Mouse (Mus musculus): Measurements from ENCODE around the gene Magix. TPM values are rescaled to one million over a fixed set of nuclear protein-coding genes. Genes with fewer than 3 reads are reported as not detected.
A peak's percentile ranks its signal among the peaks of the same experiment; 100 is the strongest.

Magix gene
- 0.54 and 0.74 TPM in 2 replicates for polyA plus RNA-seq (2014; fragmentation: Nextera tagmentation; extraction: Ambion mirVana)

DNA sequence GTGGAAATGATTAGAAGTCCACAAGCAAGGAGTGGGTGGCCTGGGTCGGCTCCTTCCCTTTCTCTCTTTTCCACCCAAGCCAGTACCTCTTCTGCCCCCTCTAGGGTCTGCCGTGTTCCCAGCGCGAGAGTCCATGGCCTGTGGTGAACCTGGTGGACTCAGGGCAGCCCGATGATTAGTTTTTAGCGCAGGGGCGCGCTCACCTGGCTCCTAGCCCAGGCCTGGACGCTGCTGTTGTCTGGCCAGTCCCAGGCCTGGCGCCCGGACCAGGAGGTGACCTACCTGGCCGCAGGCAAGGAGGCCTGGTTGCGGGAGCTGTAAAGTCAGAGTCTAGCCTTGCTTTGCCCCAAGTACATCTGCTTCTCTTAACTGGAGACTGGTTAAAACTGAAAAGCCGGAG is at the start of gene Magix:
TSS of gene Magix (minus strand) at position 388 of the 400 bp plus-strand sequence.
- H3K27ac ChIP-seq (replicated peaks in 1 of 2; ENCODE audit: control insufficient read depth in 1 of 2, insufficient read depth in 1 of 2, low read depth in 2 of 2, low read length in 2 of 2): no peak within 1 kb of the TSS
- H3K9ac ChIP-seq (ENCODE audit: low read length): peak within 1 kb of the TSS; percentile 60
- no peak for ATAC-seq (ENCODE audit: insufficient number of reproducible peaks, insufficient read depth, low FRiP score, low read depth)
- peak within 1 kb of the TSS; percentile 64 for H3K4me2 ChIP-seq (ENCODE audit: low read length)
- H3K4me3 ChIP-seq (ENCODE audit: control insufficient read depth in 1 of 2, insufficient read depth in 1 of 2, low read depth in 1 of 2, low read length in 2 of 2): peak within 1 kb of the TSS; percentile 33 to 37; a peak in 3 of 4 replicates
- H3K4me1 ChIP-seq (ENCODE audit: control insufficient read depth in 2 of 2, insufficient read depth in 2 of 2, low read length in 2 of 2): no peaks in the 10 kb centered on the region; a peak in 1 of 4 replicates
- WGBS: 61% methylated on average over 14 of the region's 14 CpGs
- no peaks in the 10 kb centered on the region for H3K9me3 ChIP-seq (ENCODE audit: control insufficient read depth, low read length)
- no peaks in the 10 kb centered on the region for H3K27me3 ChIP-seq (ENCODE audit: control insufficient read depth, insufficient read depth, low read length)
- H3K36me3 ChIP-seq (ENCODE audit: control insufficient read depth, insufficient read depth, low read length): no peaks in the 10 kb centered on the region

GRCm38 (mm10) chrX:7728922-7729265 is 47.8 kb upstream of the Magix start:
- Histone ChIP-seq H3K9ac (ENCODE audit: low read length) (peak overlapping the region; percentile 50), H3K36me3 (ENCODE audit: control insufficient read depth, insufficient read depth, low read length) (peaks cover 27% of the 10 kb centered on the region), H3K4me2 (ENCODE audit: low read length) (peak overlapping the region; percentile 64), H3K4me1 (ENCODE audit: control insufficient read depth in 2 of 2, insufficient read depth in 2 of 2, low read length in 2 of 2) (no peaks in the 10 kb centered on the region), H3K9me3 (ENCODE audit: control insufficient read depth, low read length) (no peaks in the 10 kb centered on the region), H3K4me3 (ENCODE audit: control insufficient read depth in 1 of 2, insufficient read depth in 1 of 2, low read depth in 1 of 2, low read length in 2 of 2) (peak overlapping the region; percentile 48 to 83), H3K27me3 (ENCODE audit: control insufficient read depth, insufficient read depth, low read length) (no peaks in the 10 kb centered on the region), H3K27ac (replicated peaks in 1 of 2; ENCODE audit: control insufficient read depth in 1 of 2, insufficient read depth in 1 of 2, low read depth in 2 of 2, low read length in 2 of 2) (no peak overlapping the region)
- WGBS: 47% methylated on average over 4 of the region's 4 CpGs
- ATAC-seq (ENCODE audit: insufficient number of reproducible peaks, insufficient read depth, low FRiP score, low read depth): no peak

GRCm38 (mm10) chrX:7728215-7728921 is 47.3 kb upstream of the Magix start, which contains the start of gene Praf2:
TSS of gene Praf2 (plus strand) at chrX:7728439.
- Histone ChIP-seq H3K4me3 (ENCODE audit: control insufficient read depth in 1 of 2, insufficient read depth in 1 of 2, low read depth in 1 of 2, low read length in 2 of 2) (peak within 1 kb of the TSS; percentile 48 to 83), H3K36me3 (ENCODE audit: control insufficient read depth, insufficient read depth, low read length) (peaks cover 27% of the 10 kb centered on the region), H3K9me3 (ENCODE audit: control insufficient read depth, low read length) (no peaks in the 10 kb centered on the region), H3K4me2 (ENCODE audit: low read length) (peak within 1 kb of the TSS; percentile 64), H3K27me3 (ENCODE audit: control insufficient read depth, insufficient read depth, low read length) (no peaks in the 10 kb centered on the region), H3K27ac (replicated peaks in 1 of 2; ENCODE audit: control insufficient read depth in 1 of 2, insufficient read depth in 1 of 2, low read depth in 2 of 2, low read length in 2 of 2) (peak within 1 kb of the TSS; percentile 59 to 60; a peak in 3 of 4 replicates), H3K4me1 (ENCODE audit: control insufficient read depth in 2 of 2, insufficient read depth in 2 of 2, low read length in 2 of 2) (no peaks in the 10 kb centered on the region), H3K9ac (ENCODE audit: low read length) (peak within 1 kb of the TSS; percentile 50)
- 16% methylated on average over 42 of the region's 42 CpGs for WGBS
- ATAC-seq (ENCODE audit: insufficient number of reproducible peaks, insufficient read depth, low FRiP score, low read depth): peak; percentile 80

- WGBS: 90% methylated on average over 13 of the region's 13 CpGs
Observed at GRCm38 (mm10) chrX:7727176-7727575, 46.1 kb upstream of the Magix start.

GRCm38 (mm10) chrX:7725841-7726240 is 44.8 kb upstream of the Magix start:
- no peak for ATAC-seq (ENCODE audit: insufficient number of reproducible peaks, insufficient read depth, low FRiP score, low read depth)
- 79% methylated on average over 10 of the region's 12 CpGs for WGBS

More at GRCm38 (mm10) chrX:7727176-7727575, 46.1 kb upstream of the Magix start:
- Histone ChIP-seq H3K27ac (replicated peaks in 1 of 2; ENCODE audit: control insufficient read depth in 1 of 2, insufficient read depth in 1 of 2, low read depth in 2 of 2, low read length in 2 of 2) (no peak overlapping the region), H3K4me3 (ENCODE audit: control insufficient read depth in 1 of 2, insufficient read depth in 1 of 2, low read depth in 1 of 2, low read length in 2 of 2) (no peak overlapping the region), H3K4me2 (ENCODE audit: low read length) (no peak overlapping the region), H3K9ac (ENCODE audit: low read length) (no peak overlapping the region), H3K4me1 (ENCODE audit: control insufficient read depth in 2 of 2, insufficient read depth in 2 of 2, low read length in 2 of 2) (no peaks in the 10 kb centered on the region), H3K27me3 (ENCODE audit: control insufficient read depth, insufficient read depth, low read length) (no peaks in the 10 kb centered on the region), H3K36me3 (ENCODE audit: control insufficient read depth, insufficient read depth, low read length) (peaks cover 27% of the 10 kb centered on the region), H3K9me3 (ENCODE audit: control insufficient read depth, low read length) (no peaks in the 10 kb centered on the region)
- ATAC-seq (ENCODE audit: insufficient number of reproducible peaks, insufficient read depth, low FRiP score, low read depth): no peak

GRCm38 (mm10) chrX:7724135-7724534 is 43.1 kb upstream of the Magix start:
- H3K4me1 ChIP-seq (ENCODE audit: control insufficient read depth in 2 of 2, insufficient read depth in 2 of 2, low read length in 2 of 2): no peaks in the 10 kb centered on the region
- no peaks in the 10 kb centered on the region for H3K27me3 ChIP-seq (ENCODE audit: control insufficient read depth, insufficient read depth, low read length)
- no peak overlapping the region for H3K9ac ChIP-seq (ENCODE audit: low read length)
- H3K4me2 ChIP-seq (ENCODE audit: low read length): no peak overlapping the region
- no peak for ATAC-seq (ENCODE audit: insufficient number of reproducible peaks, insufficient read depth, low FRiP score, low read depth)
- no peak overlapping the region for H3K27ac ChIP-seq (replicated peaks in 1 of 2; ENCODE audit: control insufficient read depth in 1 of 2, insufficient read depth in 1 of 2, low read depth in 2 of 2, low read length in 2 of 2)
- H3K36me3 ChIP-seq (ENCODE audit: control insufficient read depth, insufficient read depth, low read length): peaks cover 27% of the 10 kb centered on the region
- WGBS: 78% methylated on average over 7 of the region's 7 CpGs
- H3K4me3 ChIP-seq (ENCODE audit: control insufficient read depth in 1 of 2, insufficient read depth in 1 of 2, low read depth in 1 of 2, low read length in 2 of 2): no peak overlapping the region
- no peaks in the 10 kb centered on the region for H3K9me3 ChIP-seq (ENCODE audit: control insufficient read depth, low read length)

More at GRCm38 (mm10) chrX:7725841-7726240, 44.8 kb upstream of the Magix start:
- Histone ChIP-seq H3K4me2 (ENCODE audit: low read length) (no peak overlapping the region), H3K4me1 (ENCODE audit: control insufficient read depth in 2 of 2, insufficient read depth in 2 of 2, low read length in 2 of 2) (no peaks in the 10 kb centered on the region), H3K4me3 (ENCODE audit: control insufficient read depth in 1 of 2, insufficient read depth in 1 of 2, low read depth in 1 of 2, low read length in 2 of 2) (no peak overlapping the region), H3K9me3 (ENCODE audit: control insufficient read depth, low read length) (no peaks in the 10 kb centered on the region), H3K36me3 (ENCODE audit: control insufficient read depth, insufficient read depth, low read length) (peaks cover 27% of the 10 kb centered on the region), H3K9ac (ENCODE audit: low read length) (no peak overlapping the region), H3K27me3 (ENCODE audit: control insufficient read depth, insufficient read depth, low read length) (no peaks in the 10 kb centered on the region), H3K27ac (replicated peaks in 1 of 2; ENCODE audit: control insufficient read depth in 1 of 2, insufficient read depth in 1 of 2, low read depth in 2 of 2, low read length in 2 of 2) (no peak overlapping the region)

GRCm38 (mm10) chrX:7722691-7723090 is 41.6 kb upstream of the Magix start:
- no peak for ATAC-seq (ENCODE audit: insufficient number of reproducible peaks, insufficient read depth, low FRiP score, low read depth)
- peak overlapping the region; percentile 67 for H3K9ac ChIP-seq (ENCODE audit: low read length)

More at GRCm38 (mm10) chrX:7722691-7723090, 41.6 kb upstream of the Magix start:
- peaks cover 27% of the 10 kb centered on the region for H3K36me3 ChIP-seq (ENCODE audit: control insufficient read depth, insufficient read depth, low read length)
- no peak overlapping the region for H3K27ac ChIP-seq (replicated peaks in 1 of 2; ENCODE audit: control insufficient read depth in 1 of 2, insufficient read depth in 1 of 2, low read depth in 2 of 2, low read length in 2 of 2)
- H3K4me3 ChIP-seq (ENCODE audit: control insufficient read depth in 1 of 2, insufficient read depth in 1 of 2, low read depth in 1 of 2, low read length in 2 of 2): peak overlapping the region; percentile 46 to 74
- H3K4me2 ChIP-seq (ENCODE audit: low read length): peak overlapping the region; percentile 73
- WGBS: 20% methylated on average over 4 of the region's 4 CpGs
- H3K4me1 ChIP-seq (ENCODE audit: control insufficient read depth in 2 of 2, insufficient read depth in 2 of 2, low read length in 2 of 2): no peaks in the 10 kb centered on the region
- H3K27me3 ChIP-seq (ENCODE audit: control insufficient read depth, insufficient read depth, low read length): no peaks in the 10 kb centered on the region
- no peaks in the 10 kb centered on the region for H3K9me3 ChIP-seq (ENCODE audit: control insufficient read depth, low read length)
